Mouse (Mus musculus) bone marrow macrophage, adult 2 months (primary cell): Measurements from ENCODE around the gene Gm9913.

ENCODE experiments used
- CTCF ChIP-seq: IDR thresholded peaks from 2 replicates; pipeline ENCODE4 v1.5.1; 2012; ENCODE audit warnings: low read depth, mild to moderate bottlenecking, low read length, moderate library complexity
- POLR2A ChIP-seq: IDR thresholded peaks from 2 replicates; pipeline ENCODE4 v1.6.1; 2012; ENCODE audit warnings: mild to moderate bottlenecking, low read depth, low read length, borderline replicate concordance

- no peak for TF ChIP-seq CTCF
- no peak for TF ChIP-seq POLR2A
Observed at GRCm38 (mm10) chr2:125492050-125492900, 12.6 kb upstream of the Gm9913 start.
